Mouse (Mus musculus) forebrain, postnatal 0 days (tissue): Measurements from ENCODE around the gene Ccdc78. TPM values are rescaled to one million over a fixed set of nuclear protein-coding genes. Genes with fewer than 3 reads are reported as not detected.
A peak's percentile ranks its signal among the peaks of the same experiment; 100 is the strongest.

Source experiments
- ATAC-seq: fragments of 200-750 bp; cut with Nextera tagmentation; 2 replicates; pipeline ENCODE4 v1.8.0; 2017; ENCODE audit warnings: mild to moderate bottlenecking, moderate library complexity
- DNase-seq: peaks from one replicate; pipeline ENCODE4 v3.0.0-alpha.2; 2015
- H3K27ac ChIP-seq: fragments of 300-500 bp; sonication (generic); 2 replicates; pipeline ENCODE4 v1.5.1; 2014; ENCODE audit warnings: low read depth, mild to moderate bottlenecking, antibody characterized with exemption, low read length, moderate library complexity, mixed read lengths
- H3K27me3 ChIP-seq: fragments of 300-500 bp; sonication (generic); 2 replicates; pipeline ENCODE4 v1.6.1; 2014; ENCODE audit warnings: mild to moderate bottlenecking, low read length, mixed read lengths; ENCODE audit not compliant: insufficient read depth
- H3K36me3 ChIP-seq: fragments of 300-500 bp; sonication (generic); 2 replicates; pipeline ENCODE4 v1.6.1; 2014; ENCODE audit warnings: mild to moderate bottlenecking, moderate library complexity; ENCODE audit not compliant: insufficient read depth
- H3K4me1 ChIP-seq: fragments of 300-500 bp; sonication (generic); 2 replicates; pipeline ENCODE4 v1.6.1; 2014; ENCODE audit warnings: antibody characterized with exemption; ENCODE audit not compliant: insufficient read depth
- H3K4me2 ChIP-seq: fragments of 300-500 bp; sonication (generic); 2 replicates; pipeline ENCODE4 v1.6.1; 2014; ENCODE audit warnings: low read depth, mild to moderate bottlenecking, moderate library complexity
- H3K4me3 ChIP-seq: fragments of 300-500 bp; sonication (generic); 2 replicates; pipeline ENCODE4 v1.5.1; 2014; ENCODE audit warnings: low read depth, low read length, mixed read lengths
- H3K9ac ChIP-seq: fragments of 300-500 bp; sonication (generic); 2 replicates; pipeline ENCODE4 v1.6.1; 2014; ENCODE audit warnings: mild to moderate bottlenecking
- H3K9me3 ChIP-seq: fragments of 300-500 bp; sonication (generic); 2 replicates; pipeline ENCODE4 v1.6.1; 2016; ENCODE audit warnings: low read length
- CTCF ChIP-seq: sonication (generic); IDR thresholded peaks from 2 replicates; pipeline ENCODE4 v1.5.1; 2016; ENCODE audit warnings: antibody characterized with exemption, control low read depth, low read depth
- WGBS: fragments of 180-500 bp; shearing (Covaris S2); extraction: QIAGEN DNeasy Blood & Tissue Kit; methylation state at CpG from one replicate; pipeline ENCODE4 v1.1.7; 2014; 5-methylcytosine and 5-hydroxymethylcytosine counted together
- polyA plus RNA-seq: library from polyadenylated mRNA; unstranded; fragments of >200 nt; fragmentation: Nextera tagmentation; extraction: Ambion mirVana; gene quantifications from 2 replicates; pipeline ENCODE4 v1.2.1, GENCODE M21; 2015
- total RNA-seq: library from RNA; depleted of rRNA; stranded (reverse); fragments of >200 nt; gene quantifications from 2 replicates; pipeline ENCODE4 v1.2.3, GENCODE M21; 2014

The Ccdc78 gene
- total and polyA plus RNA-seq, 2 experiments from 2014 or later, result 0.36 TPM; not detected in 1

GRCm38 (mm10) chr17:25762591-25762990 lies 23.8 kb upstream of the Ccdc78 start:
- no peaks in the 10 kb centered on the region for H3K27me3 ChIP-seq
- H3K9me3 ChIP-seq, result no peaks in the 10 kb centered on the region
- H3K27ac ChIP-seq, result no peak overlapping the region
- no peak overlapping the region for H3K4me3 ChIP-seq
- 39% methylated on average over 3 of the region's 3 CpGs for WGBS
- no peak for TF ChIP-seq CTCF
- DNase-seq (no peak), ATAC-seq (no peak)
- H3K36me3 ChIP-seq, result no peaks in the 10 kb centered on the region
- no peak overlapping the region for H3K4me2 ChIP-seq
- H3K9ac ChIP-seq, result no peak overlapping the region
- no peaks in the 10 kb centered on the region for H3K4me1 ChIP-seq

- peak; percentile 43; the same call in 1 of the 2 replicates for ATAC-seq
- no peak for DNase-seq
- TF ChIP-seq CTCF, result no peak
Measured at GRCm38 (mm10) chr17:25765886-25766285, 20.5 kb upstream of the Ccdc78 start.

GRCm38 (mm10) chr17:25769331-25769730 lies 17.0 kb upstream of the Ccdc78 start:
- ATAC-seq (no peak), DNase-seq (no peak)
- H3K9ac ChIP-seq, result no peak overlapping the region
- H3K36me3 ChIP-seq, result no peaks in the 10 kb centered on the region
- H3K9me3 ChIP-seq, result no peaks in the 10 kb centered on the region
- H3K27me3 ChIP-seq, result no peaks in the 10 kb centered on the region
- peaks cover 3% of the 10 kb centered on the region for H3K4me1 ChIP-seq
- H3K4me2 ChIP-seq, result no peak overlapping the region
- no peak for TF ChIP-seq CTCF
- H3K4me3 ChIP-seq, result no peak overlapping the region
- WGBS, result 56% methylated on average over 9 of the region's 9 CpGs
- no peak overlapping the region for H3K27ac ChIP-seq

More at GRCm38 (mm10) chr17:25765886-25766285, 20.5 kb upstream of the Ccdc78 start:
- WGBS, result 13% methylated on average over 5 of the region's 5 CpGs
- H3K4me1 ChIP-seq, result no peaks in the 10 kb centered on the region
- no peaks in the 10 kb centered on the region for H3K36me3 ChIP-seq
- no peak overlapping the region for H3K27ac ChIP-seq
- H3K4me2 ChIP-seq, result no peak overlapping the region
- H3K9me3 ChIP-seq, result no peaks in the 10 kb centered on the region
- no peak overlapping the region for H3K4me3 ChIP-seq
- no peaks in the 10 kb centered on the region for H3K27me3 ChIP-seq
- H3K9ac ChIP-seq, result no peak overlapping the region

- Histone ChIP-seq H3K36me3 (peaks cover 4% of the 10 kb centered on the region; the same call in 1 of the 2 replicates), H3K4me3 (peak within 1 kb of the TSS; percentile 69), H3K27me3 (no peaks in the 10 kb centered on the region), H3K27ac (no peak within 1 kb of the TSS), H3K4me1 (peaks cover 5% of the 10 kb centered on the region), H3K4me2 (peak within 1 kb of the TSS; percentile 84), H3K9ac (peak within 1 kb of the TSS; percentile 76), H3K9me3 (no peaks in the 10 kb centered on the region)
- 2% methylated on average over 37 of the region's 37 CpGs for WGBS
- ATAC-seq, result peak; percentile 93
- DNase-seq, result peak; percentile 98
- TF ChIP-seq CTCF, result peak; percentile 99
Measured at GRCm38 (mm10) chr17:25773549-25774120, 12.7 kb upstream of the Ccdc78 start, which contains the start of gene Narfl. TSS of gene Narfl (plus strand) at chr17:25773776.

GRCm38 (mm10) chr17:25775318-25776062 lies 10.9 kb upstream of the Ccdc78 start:
- Histone ChIP-seq H3K27ac (no peak overlapping the region), H3K4me1 (peaks cover 5% of the 10 kb centered on the region), H3K9me3 (no peaks in the 10 kb centered on the region), H3K4me3 (no peak overlapping the region), H3K36me3 (peaks cover 15% of the 10 kb centered on the region), H3K27me3 (no peaks in the 10 kb centered on the region), H3K4me2 (no peak overlapping the region), H3K9ac (no peak overlapping the region)
- DNase-seq (no peak), ATAC-seq (no peak)
- WGBS, result 85% methylated on average over 10 of the region's 10 CpGs
- no peak for TF ChIP-seq CTCF

- Histone ChIP-seq H3K27me3 (no peaks in the 10 kb centered on the region), H3K4me1 (peaks cover 5% of the 10 kb centered on the region), H3K9me3 (no peaks in the 10 kb centered on the region), H3K9ac (no peak overlapping the region), H3K4me3 (no peak overlapping the region), H3K4me2 (no peak overlapping the region), H3K27ac (no peak overlapping the region), H3K36me3 (peaks cover 36% of the 10 kb centered on the region)
- no peak for DNase-seq
- ATAC-seq, result no peak
- TF ChIP-seq CTCF, result no peak
- 96% methylated on average over 5 of the region's 5 CpGs for WGBS
Measured at GRCm38 (mm10) chr17:25777948-25778347, 8.4 kb upstream of the Ccdc78 start.

- no peak for DNase-seq
- peaks cover 49% of the 10 kb centered on the region for H3K36me3 ChIP-seq
- no peak for TF ChIP-seq CTCF
- H3K27me3 ChIP-seq, result no peaks in the 10 kb centered on the region
- WGBS, result 78% methylated on average over 6 of the region's 6 CpGs
- H3K4me1 ChIP-seq, result peaks cover 6% of the 10 kb centered on the region
- no peak overlapping the region for H3K9ac ChIP-seq
- no peak overlapping the region for H3K27ac ChIP-seq
- no peak overlapping the region for H3K4me2 ChIP-seq
- no peak overlapping the region for H3K4me3 ChIP-seq
- ATAC-seq, result no peak
- H3K9me3 ChIP-seq, result no peaks in the 10 kb centered on the region
Measured at GRCm38 (mm10) chr17:25781339-25781738, 5.0 kb upstream of the Ccdc78 start.
